ENCODE assay signal across 8 mouse cellular contexts in the genomic region with DNA sequence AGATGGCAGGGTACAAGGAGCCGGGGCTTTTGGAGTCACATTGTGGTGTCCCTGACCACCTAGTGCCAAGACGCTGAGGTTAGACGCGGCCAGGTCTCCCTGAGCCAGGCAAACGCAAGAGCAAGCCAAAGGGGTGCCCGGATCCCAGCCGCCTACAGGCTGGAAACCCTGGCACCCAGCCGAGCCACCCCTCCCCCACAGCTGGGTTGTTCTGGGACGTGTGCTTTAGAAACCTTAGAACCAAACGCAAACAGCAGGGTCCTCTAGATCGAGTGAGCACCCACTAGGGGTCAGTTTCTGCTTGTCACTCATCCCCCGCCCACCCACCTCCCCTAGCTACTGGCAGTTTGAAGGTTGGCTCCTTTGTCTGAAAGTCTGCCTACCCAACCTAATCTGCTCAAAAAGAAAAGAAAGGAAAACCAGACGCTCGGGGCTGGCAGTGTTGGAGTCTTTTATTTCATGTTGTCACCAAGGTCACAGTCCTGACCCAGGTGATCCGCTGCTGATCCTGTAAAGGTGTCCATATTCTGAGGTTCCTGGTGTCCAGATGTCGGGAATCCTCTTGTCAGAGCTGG. TPM values are rescaled to one million over a fixed set of nuclear protein-coding genes. Genes with fewer than 3 reads are reported as not detected.
A peak's percentile ranks its signal among the peaks of the same experiment; 100 is the strongest.
DNase-seq lines count a peak whose midpoint lies in the region; ATAC-seq and TF ChIP-seq lines count a peak whose summit lies in the region.

No protein-coding gene starts in this region.

- no peaks in the 10 kb centered on the region for H3K9me3 ChIP-seq in stomach, embryonic 15.5 days

- H3K36me3 ChIP-seq in stomach, embryonic 15.5 days: no peaks in the 10 kb centered on the region

- peak overlapping the region; percentile 46 for H3K4me2 ChIP-seq in stomach, embryonic 15.5 days

- ATAC-seq in stomach, embryonic 15.5 days (ENCODE audit: insufficient read depth, low FRiP score, low read depth): 0 out of 2 replicates have a peak, but pooled peaks have one; percentile 40

- intact Hi-C loops in heart, postnatal 25 days (cut with DNase I): loop anchor here (10.0 kb wide), 1 partner anchor 200 kb away; no protein-coding TSS in a partner anchor

- peaks cover 4% of the 10 kb centered on the region; the same call in 1 of the 2 replicates for H3K4me1 ChIP-seq in embryonic fibroblast, embryonic 13.5 days (ENCODE audit: control insufficient read depth, insufficient read depth, low read length)
- peaks cover 19% of the 10 kb centered on the region for H3K4me1 ChIP-seq in stomach, embryonic 15.5 days

- no peak for TF ChIP-seq POLR2A in embryonic fibroblast, embryonic 13.5 days (IDR thresholded peaks at IDR 0.05; ENCODE audit: low read depth, low read length)

- peak overlapping the region; percentile 24 for H3K4me3 ChIP-seq in embryonic fibroblast, embryonic 13.5 days (ENCODE audit: insufficient read depth, low read length)
- peak overlapping the region; percentile 22 for H3K4me3 ChIP-seq in stomach, embryonic 15.5 days (replicated peaks)

- no peak overlapping the region for H3K9ac ChIP-seq in stomach, embryonic 15.5 days

- peak overlapping the region; percentile 71 for H3K27ac ChIP-seq in embryonic fibroblast, embryonic 13.5 days (ENCODE audit: insufficient read depth, low read length)
- H3K27ac ChIP-seq in stomach, embryonic 15.5 days: no peak overlapping the region

- 16% methylated on average over 16 of the region's 16 CpGs for WGBS in stomach, embryonic 15.5 days

- no peaks in the 10 kb centered on the region for H3K27me3 ChIP-seq in stomach, embryonic 15.5 days (replicated peaks)

- peak; percentile 49 for DNase-seq in urinary bladder, adult 2 months (ENCODE audit: low spot score)
- no peak for DNase-seq in urinary bladder, adult 18-20 months (ENCODE audit: low spot score in 2 of 2)
- peak; percentile 11 for DNase-seq in heart, postnatal 25 days (ENCODE audit: low spot score)
- peak; percentile 86 to 89 for DNase-seq in kidney, postnatal 4 days
- DNase-seq in mesoderm, embryonic 11.5 days (ENCODE audit: low read depth, low spot score): peak; percentile 48
- no peak for DNase-seq in thymus, postnatal 14 days

- TF ChIP-seq CTCF in embryonic fibroblast, embryonic 13.5 days (IDR thresholded peaks at IDR 0.05; ENCODE audit: borderline replicate concordance, insufficient read depth, low read length): no peak

RNA-seq across cellular contexts. Expression of a gene that starts 4.1 kb away (rescaled TPM):
- 201 and 217 TPM in 2 replicates for polyA plus RNA-seq in urinary bladder, adult 2 months (2012; rRNA removed)
- polyA plus RNA-seq in embryonic fibroblast, embryonic 13.5 days (2011; ENCODE audit: insufficient read length, low read depth, missing spikeins): 1,043 and 1,276 TPM in 2 replicates
- total RNA-seq in heart, postnatal 25 days (2021): 1 to 10 TPM; 1.1 to 1.3 TPM
- polyA plus RNA-seq in stomach, embryonic 15.5 days (2015; fragmentation: Nextera tagmentation; extraction: Ambion mirVana): 39.8 and 41.8 TPM in 2 replicates

RNA-seq across cellular contexts. Expression of a gene that starts 45.1 kb away (rescaled TPM):
- polyA plus RNA-seq in urinary bladder, adult 2 months (2012; rRNA removed): 399 and 458 TPM in 2 replicates
- 242 and 256 TPM in 2 replicates for polyA plus RNA-seq in embryonic fibroblast, embryonic 13.5 days (2011; ENCODE audit: insufficient read length, low read depth, missing spikeins)
- 1,000 to 10,000 TPM; 1,033 to 1,133 TPM for total RNA-seq in heart, postnatal 25 days (2021)
- 730 and 796 TPM in 2 replicates for polyA plus RNA-seq in stomach, embryonic 15.5 days (2015; fragmentation: Nextera tagmentation; extraction: Ambion mirVana)

Comparison
In these comparisons a context has a peak if more than half of its experiments do, and no peak if none do; other contexts are left out.
1. DNase-seq: peak in urinary bladder, adult 2 months (single experiment), heart, postnatal 25 days (single experiment), kidney, postnatal 4 days (2 of 2) and mesoderm, embryonic 11.5 days (single experiment); none in urinary bladder, adult 18-20 months (0 of 2) and thymus, postnatal 14 days (single experiment).